Mouse (Mus musculus): Measurements from ENCODE around the gene Park7. TPM values are rescaled to one million over a fixed set of nuclear protein-coding genes. Genes with fewer than 3 reads are reported as not detected.

Gene Park7
- 303 and 339 TPM in 2 replicates for total RNA-seq (2015)
- 449 and 454 TPM in 2 replicates for total RNA-seq (2017)

DNA sequence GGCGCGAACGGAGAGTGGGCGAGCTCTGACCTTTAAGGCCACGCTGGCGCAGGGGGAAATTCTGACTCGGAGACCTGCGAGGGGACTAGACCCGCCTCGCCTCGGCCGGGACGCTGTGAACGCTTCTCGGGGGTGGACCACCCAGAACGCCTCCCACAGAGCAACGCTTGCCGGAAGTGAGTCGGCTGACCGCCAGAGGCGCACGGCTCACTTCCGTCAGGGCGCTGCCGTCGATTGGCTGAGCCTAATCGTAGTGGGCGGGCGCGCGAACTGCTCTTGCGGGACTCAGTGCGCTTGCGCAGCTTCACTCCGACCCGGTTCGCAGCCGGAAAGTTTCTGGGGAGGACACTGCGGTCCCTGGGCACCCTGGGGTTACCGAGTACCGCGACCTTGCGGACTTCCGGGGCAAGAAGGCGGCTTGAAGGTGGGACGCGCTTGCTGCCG lies at the start of gene Park7, which contains the start of gene Tnfrsf9:
Park7 (minus strand) TSS at position 148 of the 444 bp plus-strand sequence.
Tnfrsf9 (plus strand) TSS at position 273 of the 444 bp plus-strand sequence.
- ATAC-seq (replicated peaks; ENCODE audit: poor library complexity): peak; percentile 78

GRCm38 (mm10) chr4:150963711-150964110 lies 49.5 kb upstream of the Park7 start:
- ATAC-seq (replicated peaks; ENCODE audit: poor library complexity): no peak

DNA sequence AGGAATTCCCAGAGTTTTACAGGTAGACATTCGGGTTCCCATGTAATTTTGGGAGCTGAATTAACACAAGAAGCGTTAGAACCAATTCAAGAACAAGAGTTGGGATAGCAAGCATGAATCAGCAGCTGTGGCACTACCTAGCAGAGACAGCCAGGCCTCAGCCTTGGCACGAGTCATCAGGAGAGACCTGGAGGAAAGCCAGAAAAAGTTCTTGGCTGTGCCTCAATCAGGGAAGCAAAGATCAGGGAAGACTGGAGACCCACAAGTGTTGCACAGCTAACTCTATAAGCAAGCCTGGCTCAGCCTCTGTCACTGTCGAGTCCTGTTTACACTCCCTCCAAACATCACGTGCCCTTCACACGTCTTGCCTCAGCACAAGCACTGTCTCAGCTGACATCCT lies 48.0 kb upstream of the Park7 start:
- no peak for ATAC-seq (replicated peaks; ENCODE audit: poor library complexity)

- ATAC-seq (replicated peaks; ENCODE audit: poor library complexity): no peak
Observed at GRCm38 (mm10) chr4:150958536-150958935, 44.3 kb upstream of the Park7 start.

GRCm38 (mm10) chr4:150957106-150957458 lies 42.8 kb upstream of the Park7 start:
- ATAC-seq (replicated peaks; ENCODE audit: poor library complexity): no peak

- ATAC-seq (replicated peaks; ENCODE audit: poor library complexity): no peak
Observed at GRCm38 (mm10) chr4:150956369-150957105, 42.3 kb upstream of the Park7 start.

- no peak for ATAC-seq (replicated peaks; ENCODE audit: poor library complexity)
Observed at GRCm38 (mm10) chr4:150950972-150951371, 36.7 kb upstream of the Park7 start.

- no peak for ATAC-seq (replicated peaks; ENCODE audit: poor library complexity)
Observed at GRCm38 (mm10) chr4:150944707-150945106, 30.5 kb upstream of the Park7 start.

DNA sequence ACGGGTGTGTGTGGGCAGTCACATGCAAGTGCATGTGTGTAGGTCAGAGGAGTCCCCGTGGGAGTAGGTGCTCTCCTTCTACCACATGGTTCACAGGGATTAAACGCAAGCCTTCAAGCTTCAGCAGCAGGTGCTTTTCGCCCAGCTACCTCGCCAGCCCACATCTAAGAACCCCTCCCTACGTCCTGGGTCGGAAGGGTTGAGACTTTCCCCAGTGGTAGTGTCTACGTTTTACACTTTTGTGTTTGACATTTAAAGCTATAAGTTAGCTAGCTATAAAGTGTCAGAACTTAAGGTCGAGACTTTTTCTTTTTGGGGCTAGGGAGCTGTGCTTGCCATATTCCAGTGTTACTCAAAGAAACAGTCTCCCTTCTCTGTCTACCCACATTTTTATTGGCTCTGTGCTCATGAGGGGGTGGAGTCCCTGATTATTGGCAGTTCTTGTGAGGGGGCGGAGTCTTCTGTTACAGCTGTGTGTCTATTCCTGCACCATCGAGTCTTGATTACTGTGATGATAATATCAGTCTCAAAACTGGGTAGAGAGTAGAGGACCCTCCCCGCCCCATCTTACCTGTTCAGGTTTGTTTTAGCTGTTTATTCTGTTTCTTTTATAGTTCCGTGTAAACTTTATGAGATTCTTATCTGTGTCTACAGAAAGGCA lies 25.9 kb upstream of the Park7 start:
- ATAC-seq (replicated peaks; ENCODE audit: poor library complexity): no peak

GRCm38 (mm10) chr4:150938063-150938452 lies 23.8 kb upstream of the Park7 start:
- ATAC-seq (replicated peaks; ENCODE audit: poor library complexity): 0 out of 2 replicates have a peak, but pooled peaks have one; percentile 31

DNA sequence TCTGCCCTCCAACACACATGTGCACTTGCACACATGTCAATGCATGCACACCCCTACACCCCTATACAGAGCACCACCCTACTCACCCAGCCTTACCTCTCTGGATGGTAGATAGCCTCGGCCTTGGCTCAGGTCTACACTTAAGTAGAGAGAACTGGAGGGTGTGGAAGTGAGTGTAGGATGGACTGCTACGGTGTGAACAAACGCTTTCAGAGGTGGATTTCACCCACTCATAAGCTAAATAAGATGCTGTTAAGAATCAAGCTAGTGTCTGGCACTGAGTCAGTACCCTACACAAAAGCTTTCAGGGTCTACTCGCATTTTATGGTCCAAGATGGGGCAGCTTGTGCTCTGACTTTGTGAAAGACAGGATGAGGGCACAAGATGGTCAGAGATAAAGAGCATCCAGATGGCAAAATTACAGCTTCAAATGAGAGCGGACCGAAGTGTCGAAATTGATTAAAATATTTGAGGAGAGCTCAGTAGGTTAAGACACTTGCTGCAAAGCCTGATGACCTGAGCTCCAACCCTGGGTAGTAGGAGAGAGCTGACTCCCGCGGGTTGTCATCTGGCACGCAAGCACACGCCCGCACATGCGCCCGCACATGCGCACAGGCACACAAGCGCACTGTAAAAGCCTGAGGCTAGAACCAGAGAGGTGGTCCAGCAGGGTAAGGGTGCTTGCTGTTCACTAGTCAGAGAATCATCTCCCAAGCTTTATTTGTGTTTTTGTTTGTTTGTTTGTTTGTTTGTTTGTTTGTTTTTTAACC lies 23.2 kb upstream of the Park7 start:
- ATAC-seq (replicated peaks; ENCODE audit: poor library complexity): no peak

GRCm38 (mm10) chr4:150933503-150933902 lies 19.3 kb upstream of the Park7 start:
- ATAC-seq (replicated peaks; ENCODE audit: poor library complexity): no peak

- ATAC-seq (replicated peaks; ENCODE audit: poor library complexity): no peak
Observed at GRCm38 (mm10) chr4:150927789-150928188, 13.6 kb upstream of the Park7 start.

GRCm38 (mm10) chr4:150926924-150927705 lies 12.9 kb upstream of the Park7 start:
- ATAC-seq (replicated peaks; ENCODE audit: poor library complexity): 0 out of 2 replicates have a peak, but pooled peaks have one; percentile 24

- ATAC-seq (replicated peaks; ENCODE audit: poor library complexity): peak; percentile 56
Observed at GRCm38 (mm10) chr4:150925923-150926322, 11.7 kb upstream of the Park7 start.

- no peak for ATAC-seq (replicated peaks; ENCODE audit: poor library complexity)
Observed at GRCm38 (mm10) chr4:150924936-150925335, 10.7 kb upstream of the Park7 start.

DNA sequence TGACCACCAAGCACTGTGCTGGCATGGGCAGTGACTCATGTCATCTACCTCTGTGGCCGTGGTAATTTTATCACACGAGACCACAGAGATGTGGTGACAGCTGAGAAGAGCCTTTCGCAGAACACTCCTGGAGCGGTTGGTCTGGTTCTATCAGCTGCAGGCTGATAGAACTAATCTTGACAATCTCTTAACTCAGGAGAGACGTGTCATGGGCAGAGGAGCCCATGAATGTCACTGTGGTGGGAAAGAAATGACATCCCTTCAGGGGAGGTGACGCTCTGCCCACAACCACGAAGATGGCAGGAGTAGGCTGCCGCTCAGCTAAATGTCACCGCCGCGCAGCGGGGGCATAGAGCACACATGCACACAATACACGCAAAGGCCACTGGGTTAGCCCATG lies 10.1 kb upstream of the Park7 start:
- peak; percentile 51 for ATAC-seq (replicated peaks; ENCODE audit: poor library complexity)

GRCm38 (mm10) chr4:150921206-150921605 lies 7.0 kb upstream of the Park7 start:
- no peak for ATAC-seq (replicated peaks; ENCODE audit: poor library complexity)

DNA sequence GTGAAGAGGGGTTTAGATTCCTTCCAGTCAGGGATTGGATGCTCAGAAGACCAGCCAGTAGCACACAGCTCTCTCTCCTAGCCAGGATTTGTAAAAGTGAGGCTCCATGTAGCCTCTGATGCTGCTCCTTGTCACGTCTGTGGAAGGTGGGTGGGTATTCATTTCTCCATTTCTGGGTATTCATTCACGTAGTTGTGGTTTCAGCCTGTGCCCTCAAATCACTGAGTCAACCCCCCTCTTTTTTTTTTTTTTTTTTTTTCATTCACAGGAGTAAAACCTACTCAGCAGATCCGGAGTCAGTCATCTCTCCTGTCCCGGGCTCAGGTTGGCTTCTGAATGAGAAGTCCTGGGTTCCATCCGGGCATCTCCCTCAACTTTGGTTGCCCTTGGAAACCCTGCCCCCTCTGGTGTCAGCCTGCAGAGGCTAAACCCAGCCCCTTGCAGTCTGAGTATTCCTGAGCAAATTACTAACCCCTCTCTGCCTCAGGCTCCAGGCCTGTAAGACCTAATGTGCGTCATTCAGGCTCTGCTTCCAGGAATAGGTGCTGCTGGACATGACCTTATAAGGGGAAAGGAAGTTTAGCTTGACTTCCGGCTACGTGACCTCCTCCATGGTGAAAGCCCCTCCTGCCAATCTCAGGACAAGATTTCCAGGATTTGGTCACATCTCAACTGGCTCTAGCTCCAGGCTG lies 3.2 kb upstream of the Park7 start:
- ATAC-seq (replicated peaks; ENCODE audit: poor library complexity): no peak
